Mouse (Mus musculus) midbrain, embryonic 13.5 days (tissue): ENCODE measurements around the gene Anapc7. TPM values are rescaled to one million over a fixed set of nuclear protein-coding genes. Genes with fewer than 3 reads are reported as not detected.
"Not testable (repeated sequence)": the region's sequence is repeated elsewhere in the genome, so short reads cannot be mapped to it uniquely, and the experiment has no call there.

ENCODE experiments used
- ATAC-seq: fragments of 200-750 bp; cut with Nextera tagmentation; 2 replicates; pipeline ENCODE4 v1.8.0; 2017; ENCODE audit warnings: mild to moderate bottlenecking, moderate TSS enrichment, moderate library complexity
- H3K27ac ChIP-seq: fragments of 300-500 bp; sonication (generic); 2 replicates; pipeline ENCODE4 v1.5.1; 2015; ENCODE audit warnings: inconsistent platforms, mild to moderate bottlenecking, moderate library complexity
- H3K27me3 ChIP-seq: fragments of 300-500 bp; sonication (generic); 2 replicates; pipeline ENCODE4 v1.6.1; 2015; ENCODE audit warnings: mild to moderate bottlenecking, inconsistent platforms
- H3K36me3 ChIP-seq: fragments of 300-500 bp; sonication (generic); 2 replicates; pipeline ENCODE4 v1.6.1; 2015; ENCODE audit warnings: mild to moderate bottlenecking, inconsistent platforms
- H3K4me1 ChIP-seq: fragments of 300-500 bp; sonication (generic); replicated peaks from 2 replicates; pipeline ENCODE4 v1.6.1; 2015; ENCODE audit warnings: inconsistent platforms
- H3K4me2 ChIP-seq: fragments of 300-500 bp; sonication (generic); replicated peaks from 2 replicates; pipeline ENCODE4 v1.6.1; 2015; ENCODE audit warnings: moderate library complexity, mild to moderate bottlenecking, inconsistent platforms
- H3K4me3 ChIP-seq: fragments of 300-500 bp; sonication (generic); replicated peaks from 2 replicates; pipeline ENCODE4 v1.5.1; 2015; ENCODE audit warnings: mild to moderate bottlenecking, inconsistent platforms
- H3K9ac ChIP-seq: fragments of 300-500 bp; sonication (generic); replicated peaks from 2 replicates; pipeline ENCODE4 v1.6.1; 2015; ENCODE audit warnings: mild to moderate bottlenecking, inconsistent platforms
- H3K9me3 ChIP-seq: fragments of 300-500 bp; sonication (generic); 2 replicates; pipeline ENCODE4 v1.6.1; 2016; ENCODE audit warnings: mild to moderate bottlenecking, inconsistent platforms
- WGBS: fragments of 180-500 bp; shearing (Covaris S2); methylation state at CpG from one replicate; pipeline ENCODE4 v1.1.7; 2015; 5-methylcytosine and 5-hydroxymethylcytosine counted together
- polyA plus RNA-seq: library from polyadenylated mRNA; unstranded; fragments of >200 nt; fragmentation: Nextera tagmentation; extraction: Ambion mirVana; gene quantifications from 2 replicates; pipeline ENCODE4 v1.2.1, GENCODE M21; 2015

Gene Anapc7
- polyA plus RNA-seq, 1 experiment from 2014 or later: 53.9 TPM

- ATAC-seq: no peak
- Histone ChIP-seq H3K27ac (no peak overlapping the region), H3K9ac (no peak overlapping the region; the same call in 1 of the 2 replicates), H3K9me3 (no peaks in the 10 kb centered on the region), H3K36me3 (peaks cover 87% of the 10 kb centered on the region), H3K27me3 (no peaks in the 10 kb centered on the region), H3K4me1 (no peaks in the 10 kb centered on the region), H3K4me3 (no peak overlapping the region), H3K4me2 (no peak overlapping the region)
- 98% methylated on average over 4 of the region's 4 CpGs for WGBS
These were observed 32.9 kb downstream of the Anapc7 start for GRCm38 (mm10) chr5:122454442-122454841.

GRCm38 (mm10) chr5:122454883-122455282 is 33.4 kb downstream of the Anapc7 start:
- Histone ChIP-seq H3K27ac (no peak overlapping the region), H3K4me1 (no peaks in the 10 kb centered on the region), H3K4me2 (no peak overlapping the region), H3K9me3 (no peaks in the 10 kb centered on the region), H3K27me3 (no peaks in the 10 kb centered on the region), H3K36me3 (peaks cover 90% of the 10 kb centered on the region), H3K4me3 (no peak overlapping the region), H3K9ac (no peak overlapping the region; the same call in 1 of the 2 replicates)
- WGBS: 93% methylated on average over 3 of the region's 3 CpGs
- ATAC-seq: no peak

DNA sequence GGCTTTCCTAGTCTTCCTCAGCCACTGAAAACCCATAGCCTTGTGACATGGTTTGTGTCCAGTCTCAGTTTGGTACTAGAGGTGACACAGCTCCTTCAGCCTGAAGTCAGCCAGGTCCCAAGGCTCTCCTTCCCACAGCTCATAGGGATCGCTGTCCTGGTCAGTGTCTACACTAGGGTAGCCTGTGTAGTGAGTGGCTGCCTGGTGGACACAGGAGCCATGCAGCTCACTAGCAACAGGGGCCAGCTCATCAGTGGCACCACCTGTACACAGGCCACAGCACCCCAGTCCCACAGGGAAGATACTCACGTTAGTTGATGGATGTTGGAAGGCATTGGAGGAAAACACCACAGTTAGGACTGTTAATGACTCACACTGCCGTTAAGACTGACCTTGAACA is 34.1 kb downstream of the Anapc7 start:
- ATAC-seq: no peak
- no peaks in the 10 kb centered on the region for H3K9me3 ChIP-seq
- WGBS: 93% methylated on average over 3 of the region's 3 CpGs
- H3K4me3 ChIP-seq: no peak overlapping the region
- no peak overlapping the region for H3K27ac ChIP-seq
- H3K9ac ChIP-seq: no peak overlapping the region; the same call in 1 of the 2 replicates
- H3K27me3 ChIP-seq: no peaks in the 10 kb centered on the region
- H3K4me1 ChIP-seq: no peaks in the 10 kb centered on the region
- H3K4me2 ChIP-seq: no peak overlapping the region
- H3K36me3 ChIP-seq: peaks cover 97% of the 10 kb centered on the region

GRCm38 (mm10) chr5:122457054-122457453 is 35.6 kb downstream of the Anapc7 start:
- H3K27ac ChIP-seq, H3K4me2 ChIP-seq, H3K9me3 ChIP-seq, H3K9ac ChIP-seq, H3K27me3 ChIP-seq, H3K4me3 ChIP-seq, ATAC-seq, H3K4me1 ChIP-seq: not testable (repeated sequence)
- 84% methylated on average over 9 of the region's 9 CpGs for WGBS
- peaks cover 100% of the 10 kb centered on the region for H3K36me3 ChIP-seq

GRCm38 (mm10) chr5:122458066-122458465 is 36.6 kb downstream of the Anapc7 start:
- 94% methylated on average over 4 of the region's 4 CpGs for WGBS
- ATAC-seq: no peak
- H3K4me2 ChIP-seq: no peak overlapping the region
- H3K27ac ChIP-seq: no peak overlapping the region
- H3K4me1 ChIP-seq: no peaks in the 10 kb centered on the region
- H3K4me3 ChIP-seq: no peak overlapping the region
- H3K9ac ChIP-seq: no peak overlapping the region
- H3K9me3 ChIP-seq: no peaks in the 10 kb centered on the region
- H3K36me3 ChIP-seq: peaks cover 100% of the 10 kb centered on the region
- H3K27me3 ChIP-seq: no peaks in the 10 kb centered on the region

GRCm38 (mm10) chr5:122459335-122459734 is 37.8 kb downstream of the Anapc7 start:
- H3K9ac ChIP-seq: no peak overlapping the region
- H3K9me3 ChIP-seq: no peaks in the 10 kb centered on the region
- no peak overlapping the region for H3K4me2 ChIP-seq
- H3K27ac ChIP-seq: no peak overlapping the region
- no peaks in the 10 kb centered on the region for H3K4me1 ChIP-seq
- no peaks in the 10 kb centered on the region for H3K27me3 ChIP-seq
- H3K36me3 ChIP-seq: peaks cover 100% of the 10 kb centered on the region
- WGBS: 97% methylated on average over 5 of the region's 5 CpGs
- no peak overlapping the region for H3K4me3 ChIP-seq
- no peak for ATAC-seq

DNA sequence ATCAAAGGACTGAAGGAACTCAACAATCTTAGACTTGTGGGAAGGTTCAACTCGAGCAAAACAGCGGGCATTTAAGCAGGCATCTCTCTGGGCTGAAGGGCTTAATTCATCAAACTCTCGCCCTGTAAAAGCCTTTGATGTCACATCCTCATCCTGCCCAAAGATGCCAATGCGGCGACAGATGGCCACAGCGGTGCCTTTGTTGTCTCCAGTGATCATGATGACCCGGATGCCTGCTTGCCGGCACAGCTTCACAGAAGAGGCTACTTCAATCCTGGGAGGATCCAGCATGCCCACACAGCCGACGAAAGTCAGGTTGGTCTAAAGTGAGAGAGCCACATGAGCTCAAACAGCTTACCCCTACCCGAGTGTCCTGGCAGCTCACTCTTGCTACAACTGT is 39.2 kb downstream of the Anapc7 start:
- H3K27ac ChIP-seq: no peak overlapping the region
- no peaks in the 10 kb centered on the region for H3K4me1 ChIP-seq
- no peaks in the 10 kb centered on the region for H3K27me3 ChIP-seq
- H3K4me3 ChIP-seq: no peak overlapping the region
- ATAC-seq: no peak
- no peaks in the 10 kb centered on the region for H3K9me3 ChIP-seq
- peaks cover 100% of the 10 kb centered on the region for H3K36me3 ChIP-seq
- WGBS: 91% methylated on average over 11 of the region's 11 CpGs
- H3K9ac ChIP-seq: no peak overlapping the region
- H3K4me2 ChIP-seq: no peak overlapping the region

DNA sequence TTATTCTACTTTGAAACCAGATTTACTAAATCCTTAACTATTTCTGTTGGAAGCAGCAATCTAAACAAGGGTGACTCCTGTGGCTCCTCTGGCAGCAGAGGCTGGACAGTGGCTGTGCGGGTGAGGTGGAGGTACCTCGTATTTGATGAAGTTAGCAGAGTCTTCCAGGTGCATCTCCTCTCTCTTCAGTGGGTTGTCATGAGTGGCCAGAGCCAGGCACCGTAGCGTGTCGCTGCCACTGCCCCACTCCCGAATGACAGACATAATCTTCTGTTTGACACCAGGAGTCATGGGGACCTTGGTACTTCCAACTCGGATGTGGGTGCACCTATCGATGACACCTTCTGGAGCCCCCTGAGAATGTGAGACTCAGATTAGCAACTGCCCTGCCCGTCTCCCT is 39.9 kb downstream of the Anapc7 start:
- 96% methylated on average over 9 of the region's 9 CpGs for WGBS
- no peak for ATAC-seq
- H3K9me3 ChIP-seq: no peaks in the 10 kb centered on the region
- H3K9ac ChIP-seq: no peak overlapping the region
- H3K36me3 ChIP-seq: peaks cover 100% of the 10 kb centered on the region
- no peak overlapping the region for H3K4me2 ChIP-seq
- H3K27me3 ChIP-seq: no peaks in the 10 kb centered on the region
- no peak overlapping the region for H3K27ac ChIP-seq
- no peaks in the 10 kb centered on the region for H3K4me1 ChIP-seq
- H3K4me3 ChIP-seq: no peak overlapping the region

DNA sequence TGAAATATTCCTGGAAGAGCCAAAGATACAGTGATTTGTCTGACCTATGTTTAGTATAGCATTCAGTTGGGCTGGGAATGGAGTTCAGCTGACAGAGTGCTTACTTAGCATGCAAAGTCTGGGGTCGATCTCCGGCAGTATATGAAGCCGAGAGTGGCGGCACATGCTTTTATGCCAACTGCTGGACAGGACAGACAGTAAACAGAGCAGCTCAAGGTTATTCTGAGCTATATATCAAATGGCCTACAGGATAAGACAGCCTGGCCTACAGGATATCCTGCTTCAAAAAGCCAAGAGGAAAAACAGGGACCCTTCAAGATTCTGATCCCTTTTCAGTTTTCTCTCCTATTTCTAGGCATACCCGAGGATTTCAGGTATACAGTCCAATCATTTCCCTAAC is 50.2 kb downstream of the Anapc7 start:
- H3K4me2 ChIP-seq: no peak overlapping the region
- H3K4me1 ChIP-seq: no peaks in the 10 kb centered on the region
- 90% methylated on average over 5 of the region's 5 CpGs for WGBS
- H3K27ac ChIP-seq: no peak overlapping the region
- no peaks in the 10 kb centered on the region for H3K27me3 ChIP-seq
- ATAC-seq: no peak
- no peak overlapping the region for H3K9ac ChIP-seq
- H3K4me3 ChIP-seq: no peak overlapping the region
- H3K36me3 ChIP-seq: peaks cover 84% of the 10 kb centered on the region
- no peaks in the 10 kb centered on the region for H3K9me3 ChIP-seq

DNA sequence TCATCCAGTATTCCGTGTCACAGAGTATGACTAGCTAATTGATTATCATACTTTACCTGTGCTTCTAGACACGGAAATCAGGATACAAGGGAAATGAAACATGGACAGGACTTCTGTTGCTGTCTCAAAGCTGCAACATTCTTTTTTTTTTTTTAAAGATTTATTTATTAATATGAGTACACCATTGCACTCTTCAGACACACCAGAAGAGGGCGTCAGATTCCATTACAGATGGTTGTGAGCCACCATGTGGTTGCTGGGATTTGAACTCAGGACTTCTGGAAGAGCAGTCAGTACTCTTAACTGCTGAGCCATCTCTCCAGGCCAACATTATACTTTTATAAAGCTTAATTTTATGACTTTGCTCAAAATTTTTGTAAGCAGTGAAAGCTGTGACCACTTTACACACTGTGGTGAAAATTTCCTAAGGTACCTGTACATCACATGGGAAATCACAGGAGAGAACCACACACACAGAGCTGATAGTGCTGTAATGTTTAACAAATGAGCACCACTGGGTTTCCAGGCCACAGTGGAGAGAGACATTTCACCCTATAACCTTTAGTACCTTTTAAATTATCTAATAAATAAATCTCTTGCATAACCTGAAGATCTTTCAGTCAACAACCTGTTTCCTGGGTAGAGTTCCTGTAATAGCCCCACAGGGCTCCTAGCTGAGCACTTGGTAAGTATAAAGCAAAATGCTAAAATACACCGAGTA is 53.3 kb downstream of the Anapc7 start:
- WGBS: 86% methylated on average over 4 of the region's 4 CpGs
- H3K27ac ChIP-seq: no peak overlapping the region
- no peak overlapping the region for H3K4me3 ChIP-seq
- H3K4me1 ChIP-seq: no peaks in the 10 kb centered on the region
- no peak overlapping the region for H3K4me2 ChIP-seq
- H3K36me3 ChIP-seq: peaks cover 65% of the 10 kb centered on the region
- H3K9ac ChIP-seq: no peak overlapping the region
- no peak for ATAC-seq
- H3K27me3 ChIP-seq: no peaks in the 10 kb centered on the region
- H3K9me3 ChIP-seq: no peaks in the 10 kb centered on the region

GRCm38 (mm10) chr5:122476078-122476477 is 54.6 kb downstream of the Anapc7 start:
- H3K4me3 ChIP-seq: no peak overlapping the region
- no peak overlapping the region for H3K27ac ChIP-seq
- H3K4me2 ChIP-seq: no peak overlapping the region
- no peaks in the 10 kb centered on the region for H3K9me3 ChIP-seq
- H3K27me3 ChIP-seq: no peaks in the 10 kb centered on the region
- peaks cover 61% of the 10 kb centered on the region for H3K36me3 ChIP-seq
- ATAC-seq: no peak
- H3K4me1 ChIP-seq: no peaks in the 10 kb centered on the region
- no peak overlapping the region for H3K9ac ChIP-seq
- 82% methylated on average over 3 of the region's 3 CpGs for WGBS

- ATAC-seq: no peak
- Histone ChIP-seq H3K27ac (no peak overlapping the region), H3K9me3 (no peaks in the 10 kb centered on the region), H3K4me3 (no peak overlapping the region), H3K4me1 (no peaks in the 10 kb centered on the region), H3K36me3 (peaks cover 62% of the 10 kb centered on the region), H3K4me2 (no peak overlapping the region), H3K9ac (no peak overlapping the region), H3K27me3 (no peaks in the 10 kb centered on the region)
- 94% methylated on average over 3 of the region's 3 CpGs for WGBS
These were observed 56.0 kb downstream of the Anapc7 start for GRCm38 (mm10) chr5:122477492-122477891.

DNA sequence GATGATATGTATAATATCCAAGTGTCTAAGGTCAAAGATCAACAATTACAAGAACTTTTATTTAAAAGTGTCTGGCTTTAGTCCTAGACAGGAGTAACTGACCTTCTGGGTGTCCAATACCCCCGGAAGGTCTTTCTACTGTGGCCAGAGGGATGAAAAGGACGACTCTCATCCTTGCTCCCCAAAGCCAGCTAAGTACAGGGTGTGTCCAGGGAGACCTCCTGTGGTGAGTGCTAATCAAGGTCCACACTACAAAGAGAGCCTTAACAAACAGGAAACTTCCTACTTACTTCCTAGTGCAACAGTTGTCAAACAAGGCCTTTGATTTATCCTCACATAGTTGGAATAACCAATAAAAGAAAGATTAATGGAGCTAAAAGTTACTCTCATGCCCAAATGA is 57.6 kb downstream of the Anapc7 start:
- ATAC-seq: no peak
- Histone ChIP-seq H3K4me3 (no peak overlapping the region), H3K4me2 (no peak overlapping the region), H3K4me1 (no peaks in the 10 kb centered on the region), H3K9me3 (no peaks in the 10 kb centered on the region), H3K27ac (no peak overlapping the region), H3K36me3 (peaks cover 63% of the 10 kb centered on the region), H3K27me3 (no peaks in the 10 kb centered on the region), H3K9ac (no peak overlapping the region)
- WGBS: 62% methylated on average over 2 of the region's 2 CpGs
